Mouse (Mus musculus): ENCODE measurements around the gene Eef1akmt4. TPM values are rescaled to one million over a fixed set of nuclear protein-coding genes. Genes with fewer than 3 reads are reported as not detected.
A peak's percentile ranks its signal among the peaks of the same experiment; 100 is the strongest.

The Eef1akmt4 gene
- polyA plus RNA-seq, 1 experiment from 2014 or later: 16.3 TPM

- WGBS: 43% methylated on average over 9 of the region's 9 CpGs
- 0 out of 2 replicates have a peak, but pooled peaks have one; percentile 34 for ATAC-seq (replicated peaks)
- Histone ChIP-seq H3K36me3 (peaks cover 39% of the 10 kb centered on the region), H3K9ac (replicated peaks) (no peak overlapping the region), H3K4me2 (replicated peaks) (no peak overlapping the region), H3K27me3 (no peaks in the 10 kb centered on the region), H3K4me3 (no peak overlapping the region), H3K4me1 (peaks cover 11% of the 10 kb centered on the region), H3K9me3 (no peaks in the 10 kb centered on the region), H3K27ac (replicated peaks) (no peak overlapping the region; the same call in 1 of the 2 replicates)
Measured at GRCm38 (mm10) chr16:20604705-20605104, 6.7 kb upstream of the Eef1akmt4 start.

- Histone ChIP-seq H3K27ac (replicated peaks) (peak overlapping the region; percentile 88), H3K36me3 (peaks cover 22% of the 10 kb centered on the region), H3K4me2 (replicated peaks) (peak overlapping the region; percentile 93), H3K4me3 (peak overlapping the region; percentile 75), H3K9ac (replicated peaks) (peak overlapping the region; percentile 85), H3K27me3 (no peaks in the 10 kb centered on the region), H3K9me3 (no peaks in the 10 kb centered on the region), H3K4me1 (peaks cover 29% of the 10 kb centered on the region)
- peak; percentile 68 for ATAC-seq (replicated peaks)
- under 1% methylated on average over 28 of the region's 28 CpGs for WGBS
Measured at GRCm38 (mm10) chr16:20610501-20611356, 664 bp upstream of the Eef1akmt4 start.

- under 1% methylated on average over 82 of the region's 83 CpGs for WGBS
- peak; percentile 15 for ATAC-seq (replicated peaks)
- Histone ChIP-seq H3K4me3 (peak overlapping the region; percentile 90), H3K9ac (replicated peaks) (peak overlapping the region; percentile 92), H3K27ac (replicated peaks) (peak overlapping the region; percentile 92), H3K36me3 (peaks cover 8% of the 10 kb centered on the region), H3K4me1 (peaks cover 36% of the 10 kb centered on the region), H3K4me2 (replicated peaks) (peak overlapping the region; percentile 84), H3K27me3 (no peaks in the 10 kb centered on the region), H3K9me3 (no peaks in the 10 kb centered on the region)
Measured at GRCm38 (mm10) chr16:20619541-20620398, 8.4 kb downstream of the Eef1akmt4 start.

GRCm38 (mm10) chr16:20620399-20620735, 9.0 kb downstream of the Eef1akmt4 start:
- ATAC-seq (replicated peaks): no peak
- H3K27ac ChIP-seq (replicated peaks): peak overlapping the region; percentile 92
- no peaks in the 10 kb centered on the region for H3K27me3 ChIP-seq
- H3K9ac ChIP-seq (replicated peaks): peak overlapping the region; percentile 92
- H3K4me3 ChIP-seq: peak overlapping the region; percentile 90
- no peaks in the 10 kb centered on the region for H3K9me3 ChIP-seq
- peaks cover 36% of the 10 kb centered on the region for H3K4me1 ChIP-seq
- peaks cover 8% of the 10 kb centered on the region for H3K36me3 ChIP-seq
- 0% methylated on average over 9 of the region's 9 CpGs for whole genome bisulfite sequencing
- H3K4me2 ChIP-seq (replicated peaks): peak overlapping the region; percentile 84

GRCm38 (mm10) chr16:20620751-20621190, 9.4 kb downstream of the Eef1akmt4 start:
- Histone ChIP-seq H3K27ac (replicated peaks) (peak overlapping the region; percentile 92), H3K9ac (replicated peaks) (peak overlapping the region; percentile 92), H3K9me3 (no peaks in the 10 kb centered on the region), H3K4me2 (replicated peaks) (peak overlapping the region; percentile 84), H3K27me3 (no peaks in the 10 kb centered on the region), H3K4me3 (peak overlapping the region; percentile 90), H3K36me3 (peaks cover 8% of the 10 kb centered on the region), H3K4me1 (peaks cover 36% of the 10 kb centered on the region)
- under 1% methylated on average over 32 of the region's 32 CpGs for WGBS
- peak; percentile 14 for ATAC-seq (replicated peaks)

GRCm38 (mm10) chr16:20621191-20621990, 10.0 kb downstream of the Eef1akmt4 start, which contains the start of gene Camk2n2:
Camk2n2 (minus strand) TSS chr16:20621287.
- Histone ChIP-seq H3K27ac (replicated peaks) (peak within 1 kb of the TSS; percentile 92), H3K9me3 (no peaks in the 10 kb centered on the region), H3K9ac (replicated peaks) (peak within 1 kb of the TSS; percentile 92), H3K27me3 (no peaks in the 10 kb centered on the region), H3K4me3 (peak within 1 kb of the TSS; percentile 90), H3K4me1 (peaks cover 36% of the 10 kb centered on the region), H3K36me3 (peaks cover 5% of the 10 kb centered on the region; the same call in 1 of the 2 replicates), H3K4me2 (replicated peaks) (peak within 1 kb of the TSS; percentile 84)
- WGBS: 1% methylated on average over 79 of the region's 92 CpGs
- ATAC-seq (replicated peaks): peak; percentile 52

- peak; percentile 55 for ATAC-seq (replicated peaks)
- H3K4me3 ChIP-seq: peak overlapping the region; percentile 90
- WGBS: under 1% methylated on average over 36 of the region's 37 CpGs
Measured at GRCm38 (mm10) chr16:20621991-20622685, 10.7 kb downstream of the Eef1akmt4 start.

GRCm38 (mm10) chr16:20623211-20623610, 11.8 kb downstream of the Eef1akmt4 start:
- ATAC-seq (replicated peaks): no peak
- H3K36me3 ChIP-seq: no peaks in the 10 kb centered on the region
- no peak overlapping the region for H3K9ac ChIP-seq (replicated peaks)
- peaks cover 36% of the 10 kb centered on the region for H3K4me1 ChIP-seq
- H3K9me3 ChIP-seq: no peaks in the 10 kb centered on the region
- WGBS: 8% methylated on average over 2 of the region's 2 CpGs
- H3K4me3 ChIP-seq: peak overlapping the region; percentile 90; the same call in 1 of the 2 replicates
- H3K27me3 ChIP-seq: no peaks in the 10 kb centered on the region
- no peak overlapping the region for H3K4me2 ChIP-seq (replicated peaks)
- H3K27ac ChIP-seq (replicated peaks): peak overlapping the region; percentile 92; the same call in 1 of the 2 replicates

More at GRCm38 (mm10) chr16:20621991-20622685, 10.7 kb downstream of the Eef1akmt4 start:
- Histone ChIP-seq H3K9ac (replicated peaks) (peak overlapping the region; percentile 92), H3K27ac (replicated peaks) (peak overlapping the region; percentile 92), H3K9me3 (no peaks in the 10 kb centered on the region), H3K27me3 (no peaks in the 10 kb centered on the region), H3K4me1 (peaks cover 36% of the 10 kb centered on the region), H3K4me2 (replicated peaks) (peak overlapping the region; percentile 84), H3K36me3 (peaks cover 5% of the 10 kb centered on the region; the same call in 1 of the 2 replicates)

- Histone ChIP-seq H3K4me2 (replicated peaks) (peak overlapping the region; percentile 88), H3K36me3 (no peaks in the 10 kb centered on the region), H3K4me1 (peaks cover 25% of the 10 kb centered on the region), H3K9me3 (no peaks in the 10 kb centered on the region), H3K27me3 (no peaks in the 10 kb centered on the region), H3K27ac (replicated peaks) (peak overlapping the region; percentile 63), H3K4me3 (peak overlapping the region; percentile 56), H3K9ac (replicated peaks) (peak overlapping the region; percentile 67; the same call in 1 of the 2 replicates)
- WGBS: 41% methylated on average over 11 of the region's 11 CpGs
- ATAC-seq (replicated peaks): peak; percentile 75
Measured at GRCm38 (mm10) chr16:20628871-20629391, 17.5 kb downstream of the Eef1akmt4 start.

GRCm38 (mm10) chr16:20629731-20630634, 18.6 kb downstream of the Eef1akmt4 start, which contains the start of gene Ece2:
Ece2 (plus strand) TSS chr16:20629828.
- Histone ChIP-seq H3K27ac (replicated peaks) (peak within 1 kb of the TSS; percentile 63), H3K9me3 (no peaks in the 10 kb centered on the region), H3K36me3 (no peaks in the 10 kb centered on the region), H3K4me1 (peaks cover 25% of the 10 kb centered on the region), H3K27me3 (no peaks in the 10 kb centered on the region), H3K4me3 (peak within 1 kb of the TSS; percentile 56), H3K4me2 (replicated peaks) (peak within 1 kb of the TSS; percentile 88), H3K9ac (replicated peaks) (peak within 1 kb of the TSS; percentile 67)
- ATAC-seq (replicated peaks): peak; percentile 70
- 4% methylated on average over 54 of the region's 54 CpGs for WGBS
